21 mouse cellular contexts compared by ENCODE assay signal in genomic region chr11:24423278-24423677, GRCm38 (mm10).
DNase-seq lines count a peak whose midpoint lies in the region; ATAC-seq lines count a peak whose summit lies in the region.
"Had no signal": no experiment of that assay in that cellular context is flagged by ENCODE, and none has a peak within 500 bp of the region (broad histone marks: within the 10 kb centered on the region; RNA-seq: fewer than 3 reads in every experiment).

No protein-coding gene starts in this region.

- H3K27ac ChIP-seq in neural tube, embryonic 15.5 days (replicated peaks): no peak overlapping the region
- H3K27ac ChIP-seq in intestine, embryonic 16.5 days (ENCODE audit: low read length): no peak overlapping the region
- H3K27ac ChIP-seq: embryonic facial prominence, embryonic 12.5 days; heart, adult 2 months; hindbrain, embryonic 15.5 days had no signal

- peak; percentile 57 for DNase-seq in adrenal gland, adult 2 months
- DNase-seq in adrenal gland, postnatal 10 days: no peak
- peak; percentile 8 for DNase-seq in neural tube, embryonic 10.5 days (ENCODE audit: extremely low spot score, low spot score)
- DNase-seq in embryo, embryonic 10 days (ENCODE audit: low spot score): no peak
- DNase-seq in right cerebral cortex, postnatal 4 days: no peak
- DNase-seq: cerebellum, adult 18-20 months; cerebellum, adult 9-11 months; cerebellum, postnatal 36 days; gastrocnemius, postnatal 36 days; heart, adult 2 months; kidney, adult 8-10 months had no signal

- no peak overlapping the region for H3K4me3 ChIP-seq in neural tube, embryonic 15.5 days (replicated peaks)
- H3K4me3 ChIP-seq in intestine, embryonic 16.5 days (ENCODE audit: low read length): no peak overlapping the region
- H3K4me3 ChIP-seq: embryonic facial prominence, embryonic 12.5 days; heart, adult 2 months; heart, embryonic 12.5 days; hindbrain, embryonic 15.5 days had no signal

- no peaks in the 10 kb centered on the region for H3K36me3 ChIP-seq in neural tube, embryonic 15.5 days
- H3K36me3 ChIP-seq in intestine, embryonic 16.5 days (ENCODE audit: control insufficient read depth, insufficient read depth, low read length): no peaks in the 10 kb centered on the region
- H3K36me3 ChIP-seq: embryonic facial prominence, embryonic 12.5 days; G1E; heart, embryonic 12.5 days; hindbrain, embryonic 15.5 days had no signal

- no peak overlapping the region for H3K4me2 ChIP-seq in neural tube, embryonic 15.5 days
- H3K4me2 ChIP-seq in intestine, embryonic 16.5 days (ENCODE audit: low read depth, low read length): no peak overlapping the region
- H3K4me2 ChIP-seq: embryonic facial prominence, embryonic 12.5 days; heart, embryonic 12.5 days; hindbrain, embryonic 15.5 days had no signal

- H3K9me3 ChIP-seq in neural tube, embryonic 15.5 days (replicated peaks): no peaks in the 10 kb centered on the region
- H3K9me3 ChIP-seq in intestine, embryonic 16.5 days (ENCODE audit: control insufficient read depth, low read length): no peaks in the 10 kb centered on the region
- H3K9me3 ChIP-seq: embryonic facial prominence, embryonic 12.5 days; G1E; heart, embryonic 12.5 days; hindbrain, embryonic 15.5 days had no signal

- H3K27me3 ChIP-seq in neural tube, embryonic 15.5 days (replicated peaks): no peaks in the 10 kb centered on the region
- no peaks in the 10 kb centered on the region for H3K27me3 ChIP-seq in intestine, embryonic 16.5 days (replicated peaks; ENCODE audit: control insufficient read depth, insufficient read depth, low read length)
- H3K27me3 ChIP-seq: embryonic facial prominence, embryonic 12.5 days; heart, embryonic 12.5 days; hindbrain, embryonic 15.5 days had no signal

- no peaks in the 10 kb centered on the region for H3K4me1 ChIP-seq in neural tube, embryonic 15.5 days
- no peaks in the 10 kb centered on the region for H3K4me1 ChIP-seq in intestine, embryonic 16.5 days (ENCODE audit: control insufficient read depth, insufficient read depth, low read length)
- H3K4me1 ChIP-seq: embryonic facial prominence, embryonic 12.5 days; hindbrain, embryonic 15.5 days had no signal

- H3K9ac ChIP-seq in neural tube, embryonic 15.5 days (replicated peaks): no peak overlapping the region
- no peak overlapping the region for H3K9ac ChIP-seq in intestine, embryonic 16.5 days (ENCODE audit: low read depth, low read length)
- H3K9ac ChIP-seq: embryonic facial prominence, embryonic 12.5 days; heart, embryonic 12.5 days; hindbrain, embryonic 15.5 days had no signal

- no peak for ATAC-seq in neural tube, embryonic 15.5 days (ENCODE audit: low FRiP score)
- peak; percentile 37 for ATAC-seq in granulocyte monocyte progenitor cell, adult 5-6 weeks (replicated peaks; ENCODE audit: poor library complexity, severe bottlenecking)
- no peak for ATAC-seq in intestine, embryonic 16.5 days
- ATAC-seq: CD4-positive, CD25-positive, alpha-beta regulatory T cell, adult 4 months; forebrain, embryonic 14.5 days; intestine, postnatal 0 days had no signal

- WGBS in neural tube, embryonic 15.5 days: 88% methylated on average over 6 of the region's 6 CpGs
- WGBS in intestine, embryonic 16.5 days: 87% methylated on average over 6 of the region's 6 CpGs

Comparison
In these comparisons a context has a peak if more than half of its experiments do, and no peak if none do; other contexts are left out.
1. DNase-seq: peak in adrenal gland, adult 2 months (single experiment) and neural tube, embryonic 10.5 days (single experiment); none in adrenal gland, postnatal 10 days (single experiment), embryo, embryonic 10 days (single experiment) and right cerebral cortex, postnatal 4 days (single experiment).